Mouse (Mus musculus): ENCODE measurements around the gene Ercc4.

GRCm38 (mm10) chr16:13182526-13182925 lies 73.0 kb downstream of the Ercc4 start:
- TF ChIP-seq CTCF (IDR thresholded peaks at IDR 0.05; ENCODE audit: extremely low read depth, insufficient read depth, insufficient read length, insufficient replicate concordance), result no peak
- no peak for TF ChIP-seq POLR2A (IDR thresholded peaks at IDR 0.05; ENCODE audit: low read depth, low read length)
